In the genomic region with DNA sequence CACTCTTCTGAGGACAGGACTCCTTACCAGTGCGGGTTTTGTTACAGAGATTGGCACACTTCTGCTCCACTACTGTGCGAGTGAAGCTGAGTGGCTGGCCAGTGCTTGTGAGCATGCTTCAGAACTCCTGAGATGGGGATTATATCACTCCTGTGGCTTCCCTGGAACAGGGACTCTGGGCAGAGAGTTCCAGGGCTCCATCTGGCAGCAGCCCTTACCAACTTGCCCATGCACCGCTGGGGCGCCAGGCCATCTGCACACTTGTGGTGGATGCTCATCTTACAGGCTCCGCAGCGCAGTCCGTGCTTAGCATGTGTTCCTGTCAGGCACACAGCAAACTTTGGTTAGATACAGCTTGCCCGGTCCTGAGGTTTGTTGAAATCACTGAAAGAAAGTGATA, we compare ENCODE assay signal across 22 mouse cellular contexts.
DNase-seq lines count a peak whose midpoint lies in the region; ATAC-seq lines count a peak whose summit lies in the region.
"Had no signal": no experiment of that assay in that cellular context is flagged by ENCODE, and none has a peak within 500 bp of the region (broad histone marks: within the 10 kb centered on the region; RNA-seq: fewer than 3 reads in every experiment).

No protein-coding gene starts in this region.

- H3K36me3 ChIP-seq in embryonic facial prominence, embryonic 14.5 days (ENCODE audit: control insufficient read depth, insufficient read depth, low read length), result no peaks in the 10 kb centered on the region
- H3K36me3 ChIP-seq in embryonic facial prominence, embryonic 10.5 days (replicated peaks), result no peaks in the 10 kb centered on the region
- H3K36me3 ChIP-seq in hindbrain, embryonic 15.5 days, result no peaks in the 10 kb centered on the region
- no peaks in the 10 kb centered on the region for H3K36me3 ChIP-seq in hindbrain, embryonic 12.5 days
- H3K36me3 ChIP-seq: embryonic facial prominence, embryonic 12.5 days; forebrain, embryonic 12.5 days; heart, embryonic 10.5 days; limb, embryonic 12.5 days had no signal

- H3K4me3 ChIP-seq in embryonic facial prominence, embryonic 14.5 days (ENCODE audit: low read depth, low read length), result no peak overlapping the region
- no peak overlapping the region for H3K4me3 ChIP-seq in embryonic facial prominence, embryonic 10.5 days
- H3K4me3 ChIP-seq in hindbrain, embryonic 15.5 days, result no peak overlapping the region
- H3K4me3 ChIP-seq in hindbrain, embryonic 12.5 days, result no peak overlapping the region
- H3K4me3 ChIP-seq: embryonic facial prominence, embryonic 12.5 days; erythroblast, embryonic 14.5 days; forebrain, embryonic 12.5 days; heart, embryonic 10.5 days; limb, embryonic 12.5 days had no signal

- no peaks in the 10 kb centered on the region for H3K4me1 ChIP-seq in embryonic facial prominence, embryonic 14.5 days (ENCODE audit: control insufficient read depth, insufficient read depth, low read length)
- H3K4me1 ChIP-seq in embryonic facial prominence, embryonic 10.5 days, result no peaks in the 10 kb centered on the region
- no peaks in the 10 kb centered on the region for H3K4me1 ChIP-seq in hindbrain, embryonic 15.5 days (replicated peaks)
- no peaks in the 10 kb centered on the region for H3K4me1 ChIP-seq in hindbrain, embryonic 12.5 days
- H3K4me1 ChIP-seq: embryonic facial prominence, embryonic 12.5 days; forebrain, embryonic 12.5 days had no signal

- WGBS in embryonic facial prominence, embryonic 14.5 days, result 84% methylated on average over 8 of the region's 8 CpGs
- WGBS in embryonic facial prominence, embryonic 10.5 days, result 89% methylated on average over 8 of the region's 8 CpGs
- 80% methylated on average over 8 of the region's 8 CpGs for WGBS in hindbrain, embryonic 15.5 days
- WGBS in hindbrain, embryonic 12.5 days, result 89% methylated on average over 8 of the region's 8 CpGs

- no peak overlapping the region for H3K4me2 ChIP-seq in embryonic facial prominence, embryonic 14.5 days (ENCODE audit: low read depth, low read length)
- no peak overlapping the region for H3K4me2 ChIP-seq in hindbrain, embryonic 15.5 days
- no peak overlapping the region for H3K4me2 ChIP-seq in hindbrain, embryonic 12.5 days (replicated peaks)
- H3K4me2 ChIP-seq: embryonic facial prominence, embryonic 12.5 days; forebrain, embryonic 12.5 days; limb, embryonic 12.5 days; liver, embryonic 11.5 days had no signal

- H3K9me3 ChIP-seq in embryonic facial prominence, embryonic 14.5 days (ENCODE audit: control insufficient read depth, low read length), result no peaks in the 10 kb centered on the region
- H3K9me3 ChIP-seq in embryonic facial prominence, embryonic 10.5 days, result no peaks in the 10 kb centered on the region
- H3K9me3 ChIP-seq in hindbrain, embryonic 15.5 days, result no peaks in the 10 kb centered on the region
- no peaks in the 10 kb centered on the region for H3K9me3 ChIP-seq in hindbrain, embryonic 12.5 days (replicated peaks)
- H3K9me3 ChIP-seq: embryonic facial prominence, embryonic 12.5 days; forebrain, embryonic 12.5 days; heart, embryonic 10.5 days; limb, embryonic 12.5 days had no signal

- no peak overlapping the region for H3K27ac ChIP-seq in embryonic facial prominence, embryonic 14.5 days (replicated peaks; ENCODE audit: low read depth, low read length)
- H3K27ac ChIP-seq in embryonic facial prominence, embryonic 10.5 days (replicated peaks), result no peak overlapping the region
- H3K27ac ChIP-seq in hindbrain, embryonic 15.5 days (replicated peaks), result no peak overlapping the region
- no peak overlapping the region for H3K27ac ChIP-seq in hindbrain, embryonic 12.5 days
- H3K27ac ChIP-seq: embryonic facial prominence, embryonic 12.5 days; forebrain, embryonic 12.5 days; heart, embryonic 10.5 days; kidney, postnatal 0 days; limb, embryonic 12.5 days; macrophage had no signal

- 0 out of 2 replicates have a peak, but pooled peaks have one; percentile 47 for ATAC-seq in embryonic facial prominence, embryonic 14.5 days (ENCODE audit: low read depth)
- ATAC-seq in hindbrain, embryonic 15.5 days (ENCODE audit: low FRiP score, low read depth), result 0 out of 2 replicates have a peak, but pooled peaks have one; percentile 45
- no peak for ATAC-seq in hindbrain, embryonic 12.5 days (ENCODE audit: low FRiP score)
- ATAC-seq: liver, postnatal 0 days; lung, postnatal 0 days; midbrain, embryonic 16.5 days had no signal

- 0 out of 2 replicates have a peak overlapping the region, but pooled peaks have one; percentile 5 for H3K9ac ChIP-seq in embryonic facial prominence, embryonic 14.5 days (ENCODE audit: low read depth, low read length)
- H3K9ac ChIP-seq in hindbrain, embryonic 15.5 days, result no peak overlapping the region
- H3K9ac ChIP-seq in hindbrain, embryonic 12.5 days, result no peak overlapping the region
- H3K9ac ChIP-seq: embryonic facial prominence, embryonic 12.5 days; forebrain, embryonic 12.5 days; limb, embryonic 12.5 days; liver, postnatal 0 days had no signal

- H3K27me3 ChIP-seq in embryonic facial prominence, embryonic 14.5 days (replicated peaks; ENCODE audit: control insufficient read depth, insufficient read depth, low read length), result no peaks in the 10 kb centered on the region
- no peaks in the 10 kb centered on the region for H3K27me3 ChIP-seq in embryonic facial prominence, embryonic 10.5 days (replicated peaks; ENCODE audit: low read depth, poor library complexity, severe bottlenecking)
- no peaks in the 10 kb centered on the region for H3K27me3 ChIP-seq in hindbrain, embryonic 15.5 days
- H3K27me3 ChIP-seq in hindbrain, embryonic 12.5 days, result no peaks in the 10 kb centered on the region
- H3K27me3 ChIP-seq: embryonic facial prominence, embryonic 12.5 days; forebrain, embryonic 12.5 days; limb, embryonic 12.5 days had no signal

- peak; percentile 36 for DNase-seq in embryonic facial prominence, embryonic 14.5 days (ENCODE audit: low spot score)
- no peak for DNase-seq in embryonic facial prominence, embryonic 10.5 days (ENCODE audit: low spot score)
- peak; percentile 15 for DNase-seq in retina, postnatal 1 day
- DNase-seq in retina, embryonic 14.5 days (ENCODE audit: low spot score), result no peak
- DNase-seq in skeletal muscle tissue, adult 2 months (ENCODE audit: low read depth, low spot score), result peak; percentile 27
- DNase-seq in thymus, postnatal 25 days, result no peak
- DNase-seq: adrenal gland, adult 8-10 months; kidney, adult 2 months; liver, postnatal 0 days; spleen, adult 18-20 months had no signal

Comparison
In these comparisons a context has a peak if more than half of its experiments do, and no peak if none do; other contexts are left out.
1. DNase-seq: peak in embryonic facial prominence, embryonic 14.5 days (single experiment), retina, postnatal 1 day (single experiment) and skeletal muscle tissue, adult 2 months (single experiment); none in embryonic facial prominence, embryonic 10.5 days (single experiment), retina, embryonic 14.5 days (single experiment) and thymus, postnatal 25 days (single experiment).